Mouse (Mus musculus): ENCODE measurements around the gene Hfm1. TPM values are rescaled to one million over a fixed set of nuclear protein-coding genes. Genes with fewer than 3 reads are reported as not detected.

The Hfm1 gene
- polyA plus RNA-seq (2016; fragmentation: Nextera tagmentation; extraction: Ambion mirVana) = 0.20 TPM in 2 replicates

DNA sequence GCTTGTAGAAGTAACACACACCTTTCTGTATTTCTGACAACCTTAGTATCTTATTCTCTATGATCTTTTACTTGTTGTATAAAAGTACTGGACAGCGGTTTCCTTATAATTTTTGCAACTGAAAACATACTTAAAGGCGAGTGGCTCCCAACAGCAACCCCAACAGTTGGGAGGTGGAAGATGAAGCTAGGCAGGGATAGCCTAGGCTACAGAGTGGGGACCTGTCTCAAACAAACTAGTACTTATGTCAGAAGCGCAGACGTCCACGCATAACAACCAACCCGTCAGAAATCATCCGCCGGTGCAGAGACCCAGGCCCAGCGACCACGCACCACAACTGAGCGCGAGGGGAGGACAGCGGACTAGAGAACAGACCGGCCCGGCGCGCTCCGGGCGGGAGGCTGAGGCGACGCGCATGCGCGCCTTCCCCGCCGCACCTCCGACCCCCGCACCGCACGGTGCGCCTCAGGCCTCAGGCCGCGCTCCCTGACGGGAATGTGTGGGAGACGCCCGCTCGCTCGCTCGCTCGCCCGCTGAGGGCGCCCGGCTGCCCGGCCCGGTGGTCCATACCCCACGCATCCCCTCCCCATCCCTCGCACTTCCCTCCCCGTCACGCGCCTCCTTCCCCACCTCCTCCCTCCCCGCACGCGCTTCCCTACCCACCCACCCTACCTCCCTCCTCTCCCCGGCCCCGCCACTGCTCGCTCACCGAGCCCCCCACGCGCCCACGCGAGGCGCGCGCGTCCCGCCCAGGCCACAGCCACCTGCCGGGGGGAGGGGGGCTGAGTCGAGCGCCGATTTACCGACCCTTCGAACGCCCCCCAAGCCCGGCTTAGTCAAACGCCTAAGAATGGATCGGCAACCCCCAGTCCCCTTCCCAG is at the start of gene Hfm1:
TSS of gene Hfm1 (minus strand) at position 834 of the 881 bp plus-strand sequence.
- no peaks in the 10 kb centered on the region for H3K36me3 ChIP-seq
- H3K9me3 ChIP-seq (replicated peaks) = no peaks in the 10 kb centered on the region
- no peaks in the 10 kb centered on the region for H3K27me3 ChIP-seq (replicated peaks)
- peak within 1 kb of the TSS; percentile 67 for H3K4me3 ChIP-seq
- peaks cover 31% of the 10 kb centered on the region for H3K4me1 ChIP-seq
- H3K4me2 ChIP-seq = peak within 1 kb of the TSS; percentile 97
- H3K27ac ChIP-seq = 0 out of 2 replicates have a peak within 1 kb of the TSS, but pooled peaks have one; percentile 14
- peak within 1 kb of the TSS; percentile 78 for H3K9ac ChIP-seq
- peak; percentile 90 for ATAC-seq
- 2% methylated on average over 49 of the region's 76 CpGs for WGBS (ENCODE audit: insufficient replicate concordance)

DNA sequence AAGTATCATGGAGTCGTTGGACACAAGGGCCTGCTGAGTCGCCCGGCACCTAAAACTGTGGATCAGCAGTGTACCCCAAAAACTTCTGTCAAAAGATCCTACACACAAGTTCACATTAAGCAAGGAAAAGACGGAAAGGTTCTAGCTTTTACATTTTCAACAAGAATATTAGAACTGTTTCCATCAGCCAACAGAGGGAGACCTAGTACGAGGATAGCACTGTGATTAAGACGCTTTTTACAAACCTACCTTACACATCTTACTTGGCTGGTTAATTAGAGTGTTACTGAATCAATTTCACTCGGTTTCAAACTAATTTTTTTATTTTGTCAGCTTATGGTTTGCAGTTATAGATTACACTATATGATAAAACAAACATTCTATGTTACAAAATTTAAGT is 47.8 kb upstream of the Hfm1 start:
- H3K4me2 ChIP-seq = no peak overlapping the region
- H3K9me3 ChIP-seq (replicated peaks) = no peaks in the 10 kb centered on the region
- H3K27me3 ChIP-seq (replicated peaks) = no peaks in the 10 kb centered on the region
- ATAC-seq = no peak
- no peak overlapping the region for H3K27ac ChIP-seq
- WGBS (ENCODE audit: insufficient replicate concordance) = 82% methylated on average over 7 of the region's 7 CpGs
- no peak overlapping the region for H3K9ac ChIP-seq
- H3K4me3 ChIP-seq = no peak overlapping the region
- no peaks in the 10 kb centered on the region for H3K4me1 ChIP-seq
- peaks cover 96% of the 10 kb centered on the region for H3K36me3 ChIP-seq

DNA sequence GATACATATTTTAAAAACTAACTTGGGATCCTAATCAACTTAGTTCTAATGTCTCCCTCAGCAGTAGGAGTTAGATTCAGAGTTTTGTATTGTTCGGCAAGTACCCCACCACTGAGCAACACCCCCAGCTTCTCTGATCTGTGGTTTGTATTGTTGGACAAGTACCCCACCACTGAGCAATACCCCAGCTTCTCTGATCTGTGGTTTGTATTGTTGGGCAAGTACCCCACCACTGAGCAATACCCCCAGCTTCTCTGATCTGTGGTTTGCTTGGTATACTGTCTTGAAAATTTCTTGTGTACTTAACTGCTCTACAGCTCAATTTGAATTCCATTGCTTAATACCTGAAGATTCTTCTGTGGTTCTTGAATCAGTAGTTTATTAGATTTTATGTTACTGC is 41.5 kb upstream of the Hfm1 start:
- 79% methylated on average over 1 of the region's 1 CpGs for WGBS (ENCODE audit: insufficient replicate concordance)
- Histone ChIP-seq H3K27ac (no peak overlapping the region), H3K27me3 (replicated peaks) (no peaks in the 10 kb centered on the region), H3K9ac (no peak overlapping the region), H3K9me3 (replicated peaks) (no peaks in the 10 kb centered on the region), H3K36me3 (peaks cover 63% of the 10 kb centered on the region), H3K4me1 (peaks cover 28% of the 10 kb centered on the region), H3K4me2 (no peak overlapping the region), H3K4me3 (no peak overlapping the region)
- no peak for ATAC-seq

DNA sequence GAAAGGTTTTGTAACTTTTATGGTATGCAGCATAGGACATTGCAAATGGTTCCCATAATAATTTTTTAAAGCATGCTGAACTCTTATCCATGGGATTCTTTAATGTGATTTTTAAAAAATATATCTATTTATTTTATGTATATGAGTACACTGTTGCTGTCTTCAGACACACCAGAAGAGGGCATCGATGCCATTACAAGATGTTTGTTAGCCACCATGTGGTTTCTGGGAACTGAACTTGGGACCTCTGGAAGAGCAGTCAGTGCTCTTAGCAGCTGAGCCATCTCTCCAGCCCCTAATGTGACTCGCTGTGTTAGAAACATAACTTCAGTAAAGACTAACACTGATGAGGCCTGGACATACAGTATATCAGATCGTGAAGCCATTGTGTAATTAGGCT is 40.3 kb upstream of the Hfm1 start:
- Histone ChIP-seq H3K27ac (no peak overlapping the region), H3K36me3 (peaks cover 54% of the 10 kb centered on the region), H3K9ac (no peak overlapping the region), H3K9me3 (replicated peaks) (no peaks in the 10 kb centered on the region), H3K27me3 (replicated peaks) (no peaks in the 10 kb centered on the region), H3K4me2 (peak overlapping the region; percentile 16; the same call in 1 of the 2 replicates), H3K4me3 (no peak overlapping the region), H3K4me1 (peaks cover 28% of the 10 kb centered on the region)
- 86% methylated on average over 3 of the region's 3 CpGs for WGBS (ENCODE audit: insufficient replicate concordance)
- ATAC-seq = no peak

DNA sequence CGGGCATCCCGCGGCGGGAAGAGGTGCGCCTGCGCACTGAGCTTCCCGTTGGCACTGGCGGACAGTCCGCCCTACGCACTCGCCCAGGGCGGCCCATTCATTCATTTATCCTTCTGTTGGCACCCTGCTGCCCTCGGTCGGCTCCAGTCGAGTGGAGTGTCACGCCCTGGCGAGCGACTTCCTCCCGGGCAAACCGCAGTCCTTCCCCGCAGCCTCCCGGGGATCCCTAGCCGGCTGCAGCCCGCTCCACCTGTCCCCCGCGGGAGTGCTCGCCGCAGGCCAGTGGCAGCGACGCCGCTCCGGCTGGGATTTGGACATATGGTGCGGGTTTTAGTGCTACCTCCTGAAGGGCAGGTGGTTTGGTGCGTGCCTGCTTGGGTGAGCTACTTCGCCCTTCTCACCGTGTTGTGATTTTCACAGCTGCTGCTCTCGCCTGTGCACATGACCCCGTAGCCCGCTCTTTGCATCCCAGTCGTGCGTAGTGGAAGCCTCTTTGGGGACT is 38.4 kb upstream of the Hfm1 start:
- Histone ChIP-seq H3K9me3 (replicated peaks) (no peaks in the 10 kb centered on the region), H3K4me1 (peaks cover 28% of the 10 kb centered on the region), H3K4me2 (peak overlapping the region; percentile 81), H3K9ac (peak overlapping the region; percentile 93), H3K36me3 (peaks cover 35% of the 10 kb centered on the region), H3K4me3 (peak overlapping the region; percentile 95), H3K27me3 (replicated peaks) (no peaks in the 10 kb centered on the region), H3K27ac (peak overlapping the region; percentile 87)
- WGBS (ENCODE audit: insufficient replicate concordance) = under 1% methylated on average over 41 of the region's 41 CpGs
- peak; percentile 90 for ATAC-seq

DNA sequence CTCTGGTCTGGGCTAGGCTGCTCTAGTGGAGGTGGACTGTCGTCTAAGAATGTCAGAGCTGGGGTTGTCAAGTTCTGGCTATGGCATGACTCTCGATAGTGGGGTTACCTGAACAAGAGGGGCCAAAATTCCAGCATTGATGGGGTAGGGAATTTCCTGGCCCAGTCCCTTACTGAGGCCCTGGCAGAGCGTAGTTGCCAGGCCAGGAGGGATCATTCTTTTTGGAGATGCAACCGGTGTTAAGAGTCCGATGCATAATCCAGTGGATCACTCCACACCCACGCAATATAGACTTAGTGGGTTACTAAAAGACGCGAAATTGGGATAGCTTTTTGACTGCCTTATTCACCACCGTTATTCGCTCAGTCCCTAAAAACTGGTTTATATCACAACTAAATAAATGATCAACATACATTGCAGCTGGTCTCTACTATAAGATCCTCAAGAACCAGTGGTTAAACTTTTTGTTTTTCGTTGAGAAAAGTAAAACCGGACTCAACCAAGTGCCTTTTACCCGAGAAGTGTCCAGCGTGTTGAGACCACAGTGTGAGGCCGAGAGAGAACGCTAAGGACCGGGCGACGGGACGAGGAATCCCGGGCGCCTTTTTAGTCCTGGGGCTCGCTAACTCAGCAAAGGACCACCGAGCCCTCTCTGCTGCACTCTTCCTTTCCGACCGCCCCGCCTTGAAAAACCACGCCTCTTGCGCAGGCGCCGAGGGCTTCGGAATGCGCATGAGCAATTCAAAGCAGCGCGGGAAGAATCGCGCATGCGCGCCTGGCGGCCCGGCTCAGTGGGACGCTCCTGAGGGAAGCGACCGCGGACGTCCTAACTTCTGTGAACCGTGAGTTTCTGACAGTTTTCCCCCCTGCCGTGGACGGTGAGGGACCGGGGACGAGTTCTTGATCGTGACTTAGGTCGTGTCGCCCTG is 37.7 kb upstream of the Hfm1 start, which contains the start of gene Cdc7:
TSS of gene Cdc7 (plus strand) at position 739 of the 929 bp plus-strand sequence.
- Histone ChIP-seq H3K27me3 (replicated peaks) (no peaks in the 10 kb centered on the region), H3K36me3 (peaks cover 28% of the 10 kb centered on the region), H3K9me3 (replicated peaks) (no peaks in the 10 kb centered on the region), H3K9ac (peak within 1 kb of the TSS; percentile 93), H3K4me3 (peak within 1 kb of the TSS; percentile 95), H3K27ac (peak within 1 kb of the TSS; percentile 87), H3K4me1 (peaks cover 28% of the 10 kb centered on the region), H3K4me2 (peak within 1 kb of the TSS; percentile 81)
- peak; percentile 91 for ATAC-seq
- WGBS (ENCODE audit: insufficient replicate concordance) = 5% methylated on average over 54 of the region's 54 CpGs

DNA sequence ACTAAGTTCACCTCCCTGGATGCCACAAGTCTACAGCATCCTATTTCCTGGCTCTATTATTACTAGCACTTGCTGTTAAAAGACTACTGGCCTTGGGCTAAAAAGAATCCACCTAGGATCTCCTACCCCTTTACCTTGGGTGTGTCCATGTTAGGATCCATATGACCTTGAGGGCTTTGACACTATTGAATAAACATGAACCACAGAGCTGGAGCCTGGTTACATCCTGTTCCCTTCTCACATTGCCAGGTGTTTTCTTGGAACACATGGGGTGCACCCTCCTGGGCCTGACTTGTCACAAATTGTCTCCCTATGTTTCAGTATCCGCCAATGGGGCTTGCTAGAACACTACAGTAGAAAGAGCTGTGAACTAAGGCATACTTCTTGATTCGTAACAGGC is 34.3 kb upstream of the Hfm1 start:
- Histone ChIP-seq H3K9me3 (replicated peaks) (no peaks in the 10 kb centered on the region), H3K36me3 (no peaks in the 10 kb centered on the region), H3K9ac (no peak overlapping the region), H3K4me1 (peaks cover 8% of the 10 kb centered on the region), H3K4me2 (no peak overlapping the region), H3K27me3 (replicated peaks) (no peaks in the 10 kb centered on the region), H3K4me3 (no peak overlapping the region), H3K27ac (no peak overlapping the region)
- 74% methylated on average over 2 of the region's 2 CpGs for WGBS (ENCODE audit: insufficient replicate concordance)
- ATAC-seq = no peak

DNA sequence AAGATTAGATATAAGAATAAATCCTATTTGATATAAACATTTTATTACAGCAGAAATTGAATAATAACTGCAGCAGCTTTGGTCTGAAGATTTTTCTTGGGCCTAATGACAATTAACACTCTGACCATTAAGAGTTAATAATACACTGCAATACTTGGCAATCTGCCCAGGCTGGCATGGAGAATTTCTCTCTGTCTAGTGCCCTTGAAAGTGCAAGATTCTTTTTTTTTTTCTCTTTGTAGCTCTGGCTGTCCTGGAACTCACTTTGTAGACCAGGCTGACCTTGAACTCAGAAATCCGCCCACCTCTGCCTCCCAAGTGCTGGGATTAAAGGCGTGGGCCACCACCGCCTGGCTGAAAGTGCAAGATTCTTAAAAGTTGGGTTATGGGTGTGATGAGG is 32.9 kb upstream of the Hfm1 start:
- no peak for ATAC-seq
- Histone ChIP-seq H3K9me3 (replicated peaks) (no peaks in the 10 kb centered on the region), H3K4me3 (no peak overlapping the region), H3K36me3 (no peaks in the 10 kb centered on the region), H3K27me3 (replicated peaks) (no peaks in the 10 kb centered on the region), H3K27ac (no peak overlapping the region), H3K4me2 (no peak overlapping the region), H3K4me1 (peaks cover 4% of the 10 kb centered on the region; the same call in 1 of the 2 replicates), H3K9ac (no peak overlapping the region)
- WGBS (ENCODE audit: insufficient replicate concordance) = 80% methylated on average over 3 of the region's 3 CpGs

DNA sequence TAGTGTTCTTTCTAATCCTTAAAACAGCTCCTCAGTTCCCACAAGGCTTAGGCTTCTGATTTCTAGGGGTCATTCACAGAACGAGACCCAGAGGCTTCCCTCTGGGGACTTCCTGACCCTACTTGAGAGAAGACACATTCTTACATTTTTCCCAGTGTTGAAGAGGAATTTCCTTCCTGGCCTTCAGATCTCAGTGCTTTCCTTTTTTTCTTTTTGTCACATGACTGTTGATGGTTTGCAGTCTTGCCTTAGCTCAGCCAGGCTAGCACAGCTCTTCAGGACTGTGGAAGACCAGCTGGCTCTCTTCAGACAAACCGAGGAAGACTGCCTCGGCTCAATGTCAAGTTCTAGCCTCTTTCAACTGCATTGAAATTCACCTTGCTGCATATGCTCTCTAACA is 30.3 kb upstream of the Hfm1 start:
- H3K27ac ChIP-seq = no peak overlapping the region
- 0 out of 2 replicates have a peak, but pooled peaks cover 3% of the 10 kb centered on the region for H3K27me3 ChIP-seq (replicated peaks)
- H3K4me3 ChIP-seq = no peak overlapping the region
- H3K36me3 ChIP-seq = no peaks in the 10 kb centered on the region
- H3K9ac ChIP-seq = no peak overlapping the region
- H3K4me2 ChIP-seq = no peak overlapping the region
- no peak for ATAC-seq
- WGBS (ENCODE audit: insufficient replicate concordance) = 58% methylated on average over 3 of the region's 3 CpGs
- H3K9me3 ChIP-seq (replicated peaks) = no peaks in the 10 kb centered on the region
- no peaks in the 10 kb centered on the region for H3K4me1 ChIP-seq

DNA sequence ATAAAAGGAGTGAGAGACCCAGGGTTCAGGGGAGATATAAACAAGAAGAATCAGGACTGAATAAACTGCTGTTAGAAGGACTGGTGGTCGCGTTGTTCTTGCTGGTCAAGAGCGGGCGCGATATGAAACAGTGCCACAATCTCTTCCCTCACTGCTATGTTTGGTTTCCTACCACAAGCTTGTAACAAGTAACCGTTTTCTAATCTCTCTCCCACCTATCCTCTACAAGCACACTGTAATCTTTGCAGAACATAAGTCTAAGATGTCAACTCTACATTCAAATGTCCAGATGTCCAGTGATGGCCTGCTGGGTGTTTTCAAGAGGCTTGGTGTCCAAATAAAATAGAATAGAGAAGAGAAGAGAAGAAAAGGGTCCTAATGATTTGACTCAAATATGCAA is 22.6 kb upstream of the Hfm1 start:
- Histone ChIP-seq H3K27me3 (replicated peaks) (0 out of 2 replicates have a peak, but pooled peaks cover 3% of the 10 kb centered on the region), H3K9ac (no peak overlapping the region), H3K4me3 (no peak overlapping the region), H3K27ac (no peak overlapping the region), H3K9me3 (replicated peaks) (no peaks in the 10 kb centered on the region), H3K4me1 (no peaks in the 10 kb centered on the region), H3K4me2 (no peak overlapping the region), H3K36me3 (no peaks in the 10 kb centered on the region)
- no peak for ATAC-seq
- 51% methylated on average over 6 of the region's 6 CpGs for WGBS (ENCODE audit: insufficient replicate concordance)

DNA sequence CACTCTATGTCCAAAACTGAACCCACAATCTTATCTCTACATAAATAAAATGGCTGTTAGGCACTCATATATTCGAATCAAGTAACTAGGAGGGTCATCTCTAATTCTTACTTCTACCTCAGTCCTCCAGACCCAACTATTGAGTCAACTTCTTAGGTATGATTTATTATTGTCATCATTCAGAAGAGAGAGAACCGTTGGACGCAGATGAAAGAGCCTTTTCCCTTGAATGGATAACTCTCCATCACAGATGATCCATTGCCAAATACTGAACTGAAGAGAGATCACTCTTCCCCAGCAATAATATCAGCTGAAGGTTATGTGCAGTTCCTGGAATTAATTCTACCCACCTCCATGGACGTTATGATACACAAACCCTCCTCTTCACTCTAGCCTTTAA is 20.2 kb upstream of the Hfm1 start:
- no peak for ATAC-seq
- Histone ChIP-seq H3K9ac (no peak overlapping the region), H3K9me3 (replicated peaks) (no peaks in the 10 kb centered on the region), H3K4me2 (no peak overlapping the region), H3K4me1 (no peaks in the 10 kb centered on the region), H3K36me3 (no peaks in the 10 kb centered on the region), H3K27ac (no peak overlapping the region), H3K27me3 (replicated peaks) (no peaks in the 10 kb centered on the region), H3K4me3 (no peak overlapping the region)
- 57% methylated on average over 4 of the region's 4 CpGs for WGBS (ENCODE audit: insufficient replicate concordance)
